In genomic region chr19:22179017-22179416, GRCm38 (mm10) we compare ENCODE assay signal across 13 mouse cellular contexts.
"Had no signal": no experiment of that assay in that cellular context is flagged by ENCODE, and none has a peak within 500 bp of the region (broad histone marks: within the 10 kb centered on the region; RNA-seq: fewer than 3 reads in every experiment).

No protein-coding gene starts in this region.

- H3K36me3 ChIP-seq: limb, embryonic 10.5 days; liver, embryonic 13.5 days; lung, embryonic 15.5 days had no signal

- H3K4me2 ChIP-seq: liver, embryonic 13.5 days; lung, embryonic 15.5 days; midbrain, embryonic 11.5 days had no signal

- H3K9me3 ChIP-seq: limb, embryonic 10.5 days; liver, embryonic 13.5 days; lung, embryonic 15.5 days; megakaryocyte, embryonic 14.5 days had no signal

- H3K27me3 ChIP-seq: liver, embryonic 13.5 days; lung, embryonic 15.5 days; megakaryocyte, embryonic 14.5 days had no signal

- ATAC-seq: liver, postnatal 0 days; midbrain, embryonic 16.5 days had no signal

- H3K9ac ChIP-seq: liver, embryonic 13.5 days; liver, postnatal 0 days; lung, embryonic 15.5 days had no signal

- DNase-seq: kidney, postnatal 25 days; layer of hippocampus, adult 9-11 months; liver, embryonic 13.5 days; liver, postnatal 0 days; lung, postnatal 14 days; right cerebral cortex, postnatal 25 days; thymus, postnatal 4 days had no signal

- H3K4me1 ChIP-seq: limb, embryonic 10.5 days; liver, embryonic 13.5 days; lung, embryonic 15.5 days; megakaryocyte, embryonic 14.5 days had no signal

- H3K4me3 ChIP-seq: limb, embryonic 10.5 days; liver, embryonic 13.5 days; lung, embryonic 15.5 days; megakaryocyte, embryonic 14.5 days had no signal

- H3K27ac ChIP-seq: limb, embryonic 10.5 days; liver, embryonic 13.5 days; lung, embryonic 15.5 days; macrophage had no signal
